Mouse (Mus musculus): ENCODE measurements around the gene Wnt10b.
A peak's percentile ranks its signal among the peaks of the same experiment; 100 is the strongest.
"Not testable (repeated sequence)": the region's sequence is repeated elsewhere in the genome, so short reads cannot be mapped to it uniquely, and the experiment has no call there.

Wnt10b gene

GRCm38 (mm10) chr15:98772511-98773211, 5.3 kb downstream of the Wnt10b start:
- no peak for DNase-seq (ENCODE audit: low spot score in 2 of 2)

GRCm38 (mm10) chr15:98771813-98772425, 6.0 kb downstream of the Wnt10b start:
- no peak for DNase-seq (ENCODE audit: low spot score in 2 of 2)

GRCm38 (mm10) chr15:98768259-98768658, 9.7 kb downstream of the Wnt10b start:
- no peak for DNase-seq (ENCODE audit: low spot score in 2 of 2)

- DNase-seq (ENCODE audit: low spot score in 2 of 2): no peak
These were observed 12.0 kb downstream of the Wnt10b start for GRCm38 (mm10) chr15:98765929-98766328.

- DNase-seq (ENCODE audit: low spot score in 2 of 2): peak; percentile 92 to 96
These were observed 15.1 kb downstream of the Wnt10b start, which contains the start of gene Arf3 for GRCm38 (mm10) chr15:98762670-98763529. Gene Arf3 (minus strand): TSS chr15:98763214.

- DNase-seq (ENCODE audit: low spot score in 2 of 2): peak; percentile 75
These were observed 15.7 kb downstream of the Wnt10b start for GRCm38 (mm10) chr15:98762201-98762621.

- DNase-seq (ENCODE audit: low spot score in 2 of 2): no peak
These were observed 23.8 kb downstream of the Wnt10b start for GRCm38 (mm10) chr15:98754125-98754524.

GRCm38 (mm10) chr15:98753021-98753423, 24.9 kb downstream of the Wnt10b start:
- DNase-seq (ENCODE audit: low spot score in 2 of 2): no peak

GRCm38 (mm10) chr15:98749093-98749492, 28.9 kb downstream of the Wnt10b start:
- no peak for DNase-seq (ENCODE audit: low spot score in 2 of 2)

GRCm38 (mm10) chr15:98747296-98747695, 30.7 kb downstream of the Wnt10b start:
- no peak for DNase-seq (ENCODE audit: low spot score in 2 of 2)

- no peak for DNase-seq (ENCODE audit: low spot score in 2 of 2)
These were observed 31.5 kb downstream of the Wnt10b start for GRCm38 (mm10) chr15:98746344-98746965.

GRCm38 (mm10) chr15:98743863-98744262, 34.1 kb downstream of the Wnt10b start:
- DNase-seq (ENCODE audit: low spot score in 2 of 2): not testable (repeated sequence)

- no peak for DNase-seq (ENCODE audit: low spot score in 2 of 2)
These were observed 35.1 kb downstream of the Wnt10b start for GRCm38 (mm10) chr15:98742766-98743428.

GRCm38 (mm10) chr15:98740219-98740618, 37.7 kb downstream of the Wnt10b start:
- no peak for DNase-seq (ENCODE audit: low spot score in 2 of 2)

- DNase-seq (ENCODE audit: low spot score in 2 of 2): no peak
These were observed 39.2 kb downstream of the Wnt10b start for GRCm38 (mm10) chr15:98738796-98739195.

GRCm38 (mm10) chr15:98737881-98738280, 40.1 kb downstream of the Wnt10b start:
- DNase-seq (ENCODE audit: low spot score in 2 of 2): no peak

GRCm38 (mm10) chr15:98736521-98736920, 41.4 kb downstream of the Wnt10b start:
- no peak for DNase-seq (ENCODE audit: low spot score in 2 of 2)

- no peak for DNase-seq (ENCODE audit: low spot score in 2 of 2)
These were observed 43.9 kb downstream of the Wnt10b start for GRCm38 (mm10) chr15:98733976-98734566.

GRCm38 (mm10) chr15:98733370-98733769, 44.6 kb downstream of the Wnt10b start:
- DNase-seq (ENCODE audit: low spot score in 2 of 2): no peak

GRCm38 (mm10) chr15:98732006-98732531, 45.9 kb downstream of the Wnt10b start:
- DNase-seq (ENCODE audit: low spot score in 2 of 2): no peak

- no peak for DNase-seq (ENCODE audit: low spot score in 2 of 2)
These were observed 47.2 kb downstream of the Wnt10b start for GRCm38 (mm10) chr15:98730790-98731189.

Data from urinary bladder, postnatal 4 days (tissue).